Mouse (Mus musculus) gastrocnemius, postnatal 25 days (tissue): ENCODE measurements around the gene Vsx2. TPM values are rescaled to one million over a fixed set of nuclear protein-coding genes. Genes with fewer than 3 reads are reported as not detected.

Source experiments
- DNase-seq: peaks from one replicate; pipeline ENCODE4 v3.0.0; 2022
- total RNA-seq, 2 experiments: library from RNA; stranded (reverse); gene quantifications; 1 replicate in 1 of 2; 2 replicates in 1 of 2; pipeline ENCODE4 v1.2.3; 2021

Vsx2 gene
- total RNA-seq, 2 experiments from 2014 or later, result not detected

GRCm38 (mm10) chr12:84572341-84572720 is 2.8 kb downstream of the Vsx2 start:
- no peak for DNase-seq

GRCm38 (mm10) chr12:84573094-84573493 is 3.5 kb downstream of the Vsx2 start:
- no peak for DNase-seq

GRCm38 (mm10) chr12:84577768-84578439 is 8.3 kb downstream of the Vsx2 start:
- no peak for DNase-seq

DNA sequence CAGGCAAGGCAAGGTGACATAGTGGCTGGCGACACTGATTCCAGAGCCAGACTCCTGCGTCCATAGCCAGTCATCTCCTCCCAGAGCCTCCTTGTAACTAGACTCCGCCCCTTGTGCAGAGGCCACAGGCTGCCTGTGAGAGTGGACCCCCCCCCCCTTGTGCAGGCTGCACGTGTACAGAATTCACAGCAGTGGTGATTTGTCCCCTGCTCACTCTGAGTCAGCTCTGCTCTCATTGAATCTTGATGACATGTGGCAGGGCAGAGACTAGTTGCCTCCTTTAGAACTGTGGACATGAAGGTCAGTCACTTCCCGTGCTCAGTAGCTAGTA is 8.8 kb downstream of the Vsx2 start:
- DNase-seq, result no peak

DNA sequence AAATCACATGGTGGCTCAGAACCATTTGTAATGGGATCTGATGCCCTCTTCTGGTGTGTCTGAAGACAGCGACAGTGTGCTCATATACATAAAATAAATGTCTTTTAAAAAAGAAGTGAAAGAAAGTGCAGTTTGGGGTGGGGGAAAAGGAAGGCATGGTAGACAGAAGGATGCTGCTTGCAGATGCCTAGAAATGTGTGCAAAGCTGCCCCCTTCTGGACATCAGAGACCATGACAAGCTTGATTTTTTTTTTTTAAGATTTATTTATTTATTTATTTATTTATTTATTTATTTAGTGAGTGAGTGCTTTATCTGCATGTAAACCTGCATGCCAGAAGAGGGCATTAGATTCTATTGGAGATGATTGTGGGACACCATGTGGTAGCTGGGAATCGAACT is 11.7 kb downstream of the Vsx2 start:
- DNase-seq, result no peak

DNA sequence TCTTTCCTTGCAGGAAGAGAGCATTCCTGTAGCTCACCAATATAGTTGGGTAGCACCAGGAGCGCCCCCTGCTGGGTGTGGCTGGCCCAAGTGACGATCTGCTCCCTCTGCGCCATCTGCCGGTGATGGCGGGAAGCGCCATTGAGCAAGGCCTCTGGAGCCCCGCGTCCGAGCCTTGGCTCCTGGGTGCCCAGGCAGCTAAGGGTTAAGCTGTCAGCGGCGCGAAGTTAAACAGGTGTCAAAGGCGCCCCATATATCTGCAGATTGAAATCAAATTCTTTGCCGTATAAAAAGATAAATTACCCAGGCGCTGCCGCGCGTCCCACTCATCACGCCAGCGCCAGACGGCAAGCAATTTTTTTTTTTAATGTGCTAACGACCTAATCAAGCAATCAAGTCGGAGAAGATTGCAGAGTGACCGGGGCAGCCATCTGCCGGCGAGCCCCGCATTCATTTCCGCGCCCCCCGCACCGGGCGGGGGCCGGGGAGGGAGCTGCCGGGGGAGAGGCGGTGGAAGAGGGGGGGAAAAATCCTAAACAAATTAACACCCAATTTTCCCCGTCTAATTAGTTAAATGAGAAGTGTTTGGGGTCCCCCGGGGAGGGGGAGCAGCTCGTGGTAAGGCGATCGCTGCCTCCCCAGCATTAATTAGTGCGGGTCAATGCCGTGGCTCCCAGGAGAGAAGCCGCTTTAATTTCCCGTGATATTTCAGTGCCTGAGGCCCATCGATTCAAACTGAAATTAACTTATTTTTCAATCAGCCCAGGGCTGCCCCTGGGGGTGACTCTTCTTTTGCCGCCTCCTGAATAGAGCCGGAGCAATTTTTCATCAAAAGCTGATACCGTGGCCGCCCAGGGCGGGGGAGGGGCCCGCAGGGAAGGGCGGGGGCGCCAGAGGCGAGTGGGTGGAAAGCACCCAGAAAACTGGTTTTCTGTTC is 20.5 kb downstream of the Vsx2 start:
- peak; percentile 75 for DNase-seq

- no peak for DNase-seq
Observed at GRCm38 (mm10) chr12:84598324-84598723, 28.8 kb downstream of the Vsx2 start.

GRCm38 (mm10) chr12:84604001-84604400 is 34.4 kb downstream of the Vsx2 start:
- DNase-seq, result no peak

GRCm38 (mm10) chr12:84605860-84606259 is 36.3 kb downstream of the Vsx2 start:
- DNase-seq, result no peak

DNA sequence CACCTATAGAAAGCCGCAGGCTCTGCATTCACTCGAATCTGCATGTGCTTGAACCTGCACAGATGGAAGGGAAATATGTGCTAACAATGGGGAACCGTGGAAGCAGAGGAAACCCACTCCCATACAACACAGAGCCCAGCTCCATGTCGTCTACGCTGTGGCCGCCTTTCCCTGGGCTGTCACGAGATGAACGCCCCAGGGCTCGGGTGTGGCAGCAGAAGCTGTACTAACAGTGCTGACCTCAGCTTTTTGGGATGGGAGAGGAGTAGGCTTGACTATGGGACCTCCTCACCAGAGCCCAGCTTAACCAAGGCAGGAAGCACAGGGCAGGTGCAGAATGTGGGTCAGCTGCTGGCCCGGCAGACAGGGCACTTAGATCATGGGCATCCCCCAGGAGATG is 42.2 kb downstream of the Vsx2 start:
- DNase-seq, result no peak

DNA sequence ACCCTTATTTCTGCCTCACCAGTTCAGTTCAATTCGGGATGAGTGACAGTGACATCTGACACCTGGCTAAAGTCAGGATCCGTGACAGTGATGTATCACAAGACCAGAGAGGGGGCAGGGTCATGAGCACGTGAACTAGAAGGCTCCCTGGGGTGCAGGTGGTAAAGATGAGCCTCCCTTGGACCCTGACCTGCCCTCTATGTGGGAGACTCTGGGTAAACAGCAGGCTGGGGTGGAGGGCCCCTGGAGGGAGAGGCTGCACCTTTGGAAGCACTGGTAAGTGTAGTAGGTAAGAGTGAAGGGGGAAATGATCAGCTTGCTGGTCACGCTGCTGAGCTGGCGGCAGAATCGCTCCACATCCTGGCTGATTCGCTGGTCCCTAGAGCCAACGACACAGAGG is 43.0 kb downstream of the Vsx2 start:
- DNase-seq, result no peak

DNA sequence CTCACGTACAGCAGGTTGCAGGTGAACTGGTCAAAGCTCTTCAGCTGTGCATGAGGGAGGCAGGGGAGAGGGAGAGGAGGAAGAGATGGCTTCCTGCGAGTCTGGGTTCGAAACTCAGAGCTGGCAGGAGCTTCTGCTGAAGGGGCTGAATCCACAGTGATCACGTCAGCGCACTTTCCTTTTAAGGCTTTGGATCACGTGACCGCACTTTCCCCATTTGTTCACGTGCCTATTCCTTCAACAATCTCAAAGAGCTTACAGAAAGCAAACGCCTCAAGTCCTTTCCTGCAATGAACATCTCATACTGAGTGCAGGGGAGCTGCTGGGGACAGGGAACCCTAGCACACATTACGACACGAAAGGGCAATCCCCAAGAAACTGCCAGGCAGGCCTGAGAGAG is 44.4 kb downstream of the Vsx2 start:
- no peak for DNase-seq

GRCm38 (mm10) chr12:84614524-84614923 is 45.0 kb downstream of the Vsx2 start:
- no peak for DNase-seq

DNA sequence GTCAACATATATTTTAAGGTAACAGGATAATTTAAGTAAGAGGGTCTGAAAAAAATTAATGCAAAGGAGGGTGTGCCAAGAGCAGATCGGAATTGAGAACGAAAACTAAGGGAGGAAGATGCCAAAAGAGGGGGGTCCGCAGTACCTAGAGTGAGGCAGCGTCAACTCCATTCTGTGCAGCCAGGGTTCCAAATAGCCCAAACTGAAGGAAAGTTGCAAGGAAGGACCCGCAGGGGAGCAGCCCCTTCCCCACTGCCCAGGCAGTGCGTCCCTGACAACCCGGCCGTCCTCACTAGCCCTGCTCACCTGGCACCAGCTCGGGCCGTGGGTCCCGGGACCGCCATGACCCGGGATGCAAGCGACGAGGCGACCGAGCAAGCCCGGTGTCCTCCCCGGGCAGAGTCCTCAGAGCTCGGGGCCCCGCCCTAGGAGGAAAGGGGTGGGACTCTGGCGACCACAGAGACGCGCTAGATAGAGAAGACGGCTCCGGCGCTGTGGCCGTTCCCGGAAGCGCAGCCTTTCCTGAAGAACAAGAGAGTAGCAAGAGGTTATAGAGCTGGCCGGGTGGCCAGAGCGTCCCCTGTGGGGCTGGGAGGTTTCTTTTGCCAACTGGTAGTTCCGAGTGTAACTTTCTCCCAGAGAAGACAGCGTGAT is 47.5 kb downstream of the Vsx2 start, which contains the start of gene Abcd4:
Gene Abcd4 (minus strand): TSS at position 437 of the 654 bp plus-strand sequence.
- DNase-seq, result peak; percentile 95

DNA sequence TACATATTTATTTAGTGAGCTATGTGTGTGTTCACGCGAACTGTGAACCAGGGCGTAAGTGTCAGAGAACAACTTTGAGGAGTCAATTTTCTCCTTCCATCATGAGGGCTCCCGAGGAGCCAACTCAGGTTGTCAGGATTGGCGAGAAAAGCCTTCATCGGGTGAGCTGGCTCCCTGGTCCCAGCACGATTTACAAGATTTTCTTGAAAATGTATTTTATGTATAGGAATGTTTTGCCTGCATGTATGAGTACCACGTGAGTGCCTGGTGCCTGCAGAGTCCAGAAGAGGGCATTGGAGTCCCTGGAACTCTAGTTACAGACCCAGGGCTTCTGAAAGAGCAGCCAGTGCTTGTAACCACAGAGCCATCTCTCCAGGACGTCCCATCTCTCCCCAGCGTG is 48.1 kb downstream of the Vsx2 start:
- no peak for DNase-seq

DNA sequence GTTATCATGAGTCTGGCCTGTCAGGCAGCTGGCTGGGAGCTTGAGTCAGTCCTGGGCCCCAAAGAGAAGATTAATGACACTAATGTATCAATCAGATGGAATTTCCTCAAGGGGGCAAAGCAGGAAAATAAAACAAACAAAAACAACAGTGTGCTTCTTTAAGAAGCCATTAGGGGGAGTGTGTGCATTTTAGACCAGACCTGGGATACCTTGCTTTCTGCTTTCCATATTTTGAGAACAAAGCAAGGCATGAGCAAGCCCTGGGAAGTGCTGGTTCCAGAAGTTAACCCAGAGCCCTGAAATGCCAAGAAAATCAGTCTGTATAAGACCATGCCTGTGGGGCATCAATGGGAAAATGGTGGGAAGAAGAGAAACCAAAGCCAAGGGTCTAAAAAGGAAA is 51.4 kb downstream of the Vsx2 start:
- DNase-seq, result no peak

DNA sequence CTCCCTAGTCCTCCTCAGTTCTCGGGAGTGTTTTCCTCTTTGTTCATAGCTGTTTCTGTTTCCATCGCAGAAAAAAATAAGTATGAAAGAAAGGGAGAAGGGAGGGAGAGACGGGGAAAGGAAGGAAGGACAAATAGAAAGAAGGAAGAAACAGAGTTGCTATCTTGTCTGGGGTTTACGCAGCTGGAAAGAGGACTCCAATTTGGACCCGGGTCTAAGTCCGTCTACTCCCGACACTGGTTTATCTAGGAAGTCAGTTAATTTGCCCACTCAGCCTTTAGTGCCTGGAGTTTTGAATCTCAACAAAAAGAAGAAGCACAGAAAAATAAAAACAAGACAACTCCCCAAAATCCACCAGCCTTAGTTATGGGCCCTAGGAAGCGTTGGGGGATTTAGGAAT is 55.0 kb downstream of the Vsx2 start:
- DNase-seq, result no peak

- DNase-seq, result no peak
Observed at GRCm38 (mm10) chr12:84625116-84625515, 55.6 kb downstream of the Vsx2 start.

- no peak for DNase-seq
Observed at GRCm38 (mm10) chr12:84631867-84632266, 62.3 kb downstream of the Vsx2 start.

DNA sequence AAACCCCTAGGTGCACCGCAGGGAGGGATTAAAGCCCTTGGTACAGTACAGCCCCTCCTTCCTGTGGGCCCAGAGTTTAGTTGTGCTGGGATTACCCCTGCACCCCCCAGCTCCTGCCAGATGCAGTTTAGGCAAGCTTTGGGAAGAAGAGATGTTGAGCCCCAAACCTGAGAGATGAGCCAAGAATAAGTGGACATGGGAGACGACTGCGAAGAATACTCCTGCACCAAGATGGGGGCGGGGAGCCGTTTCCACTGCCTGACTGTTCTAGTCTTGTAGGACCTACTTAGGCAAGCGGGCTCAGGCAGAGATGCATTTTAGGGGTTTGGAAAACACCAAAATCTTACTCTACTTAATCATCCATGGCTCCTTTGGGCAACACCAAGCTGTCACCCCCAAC is 70.7 kb downstream of the Vsx2 start:
- no peak for DNase-seq

GRCm38 (mm10) chr12:84640654-84641053 is 71.1 kb downstream of the Vsx2 start, which contains the start of gene Vrtn:
TSS of gene Vrtn (plus strand) at chr12:84641019.
- DNase-seq, result no peak
